Mouse (Mus musculus): ENCODE results near the gene Fdxacb1. TPM values are rescaled to one million over a fixed set of nuclear protein-coding genes. Genes with fewer than 3 reads are reported as not detected.

Gene Fdxacb1
- polyA plus RNA-seq, 1 experiment from 2014 or later, result 9.0 TPM

DNA sequence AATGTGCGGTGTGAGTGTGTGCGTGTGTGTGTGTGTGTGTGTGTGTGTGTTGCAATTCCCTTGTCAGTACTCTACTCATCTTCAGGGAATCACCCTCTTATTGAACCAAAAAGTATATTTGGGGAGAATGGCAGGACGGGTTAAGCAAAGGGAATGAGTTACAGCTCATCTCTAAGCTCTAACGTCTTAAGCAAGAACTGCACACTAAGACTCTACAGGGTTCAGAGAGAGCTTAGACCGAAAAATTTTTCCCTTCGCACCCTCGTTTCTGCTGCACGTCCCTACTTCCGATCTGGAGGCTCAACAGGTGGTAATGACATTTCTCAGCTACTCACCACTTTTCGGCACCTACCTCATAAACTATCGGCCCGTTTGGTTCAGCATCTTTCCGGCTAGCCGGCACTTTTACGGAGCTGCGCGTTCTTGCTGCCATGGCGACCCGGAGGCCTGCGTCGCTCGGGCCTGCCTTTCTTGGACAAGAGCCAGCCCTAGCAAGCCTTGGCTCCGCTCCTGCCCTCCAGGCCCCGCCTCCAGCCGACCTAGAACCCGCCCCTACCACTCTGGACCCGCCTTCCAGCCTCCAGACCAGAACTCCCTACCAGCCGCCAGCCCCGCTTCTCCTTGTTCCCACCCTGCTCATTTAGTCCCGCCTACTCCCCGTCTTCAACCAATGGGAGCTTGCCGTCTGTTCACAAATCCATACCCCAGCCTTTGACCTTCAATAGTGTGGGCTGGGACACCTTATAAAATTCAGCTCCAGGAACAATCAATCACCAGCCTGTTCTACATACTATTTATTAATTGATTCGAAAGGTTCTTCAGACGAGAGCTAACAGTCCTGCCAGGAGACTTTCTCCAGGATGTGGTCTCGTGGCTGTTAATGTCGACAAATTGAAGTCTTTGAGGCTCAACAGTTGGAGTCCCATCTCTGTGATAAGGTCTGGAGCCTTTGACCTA lies 28.8 kb upstream of the Fdxacb1 start, which contains the start of gene Dixdc1:
Gene Dixdc1 (minus strand): TSS at position 604 of the 957 bp plus-strand sequence.
- Histone ChIP-seq H3K4me1 (ENCODE audit: control insufficient read depth in 2 of 2, insufficient read depth in 2 of 2, low read length in 2 of 2) (peaks cover 0 to 17% of the 10 kb centered on the region in 2 experiments; a peak in 2 of 4 replicates), H3K27ac (replicated peaks in 1 of 2; ENCODE audit: control insufficient read depth in 1 of 2, insufficient read depth in 1 of 2, low read depth in 2 of 2, low read length in 2 of 2) (peak within 1 kb of the TSS; percentile 45 to 67; a peak in 3 of 4 replicates), H3K9ac (ENCODE audit: low read length) (no peak within 1 kb of the TSS; the same call in 1 of the 2 replicates), H3K4me2 (ENCODE audit: low read length) (peak within 1 kb of the TSS; percentile 70), H3K27me3 (ENCODE audit: control insufficient read depth, insufficient read depth, low read length) (no peaks in the 10 kb centered on the region), H3K4me3 (ENCODE audit: control insufficient read depth in 1 of 2, insufficient read depth in 1 of 2, low read depth in 1 of 2, low read length in 2 of 2) (peak within 1 kb of the TSS; percentile 35 to 36), H3K9me3 (ENCODE audit: control insufficient read depth, low read length) (no peaks in the 10 kb centered on the region), H3K36me3 (ENCODE audit: control insufficient read depth, insufficient read depth, low read length) (no peaks in the 10 kb centered on the region)
- peak; percentile 97 for ATAC-seq (ENCODE audit: insufficient number of reproducible peaks, insufficient read depth, low FRiP score, low read depth)
- 11% methylated on average over 36 of the region's 36 CpGs for WGBS

DNA sequence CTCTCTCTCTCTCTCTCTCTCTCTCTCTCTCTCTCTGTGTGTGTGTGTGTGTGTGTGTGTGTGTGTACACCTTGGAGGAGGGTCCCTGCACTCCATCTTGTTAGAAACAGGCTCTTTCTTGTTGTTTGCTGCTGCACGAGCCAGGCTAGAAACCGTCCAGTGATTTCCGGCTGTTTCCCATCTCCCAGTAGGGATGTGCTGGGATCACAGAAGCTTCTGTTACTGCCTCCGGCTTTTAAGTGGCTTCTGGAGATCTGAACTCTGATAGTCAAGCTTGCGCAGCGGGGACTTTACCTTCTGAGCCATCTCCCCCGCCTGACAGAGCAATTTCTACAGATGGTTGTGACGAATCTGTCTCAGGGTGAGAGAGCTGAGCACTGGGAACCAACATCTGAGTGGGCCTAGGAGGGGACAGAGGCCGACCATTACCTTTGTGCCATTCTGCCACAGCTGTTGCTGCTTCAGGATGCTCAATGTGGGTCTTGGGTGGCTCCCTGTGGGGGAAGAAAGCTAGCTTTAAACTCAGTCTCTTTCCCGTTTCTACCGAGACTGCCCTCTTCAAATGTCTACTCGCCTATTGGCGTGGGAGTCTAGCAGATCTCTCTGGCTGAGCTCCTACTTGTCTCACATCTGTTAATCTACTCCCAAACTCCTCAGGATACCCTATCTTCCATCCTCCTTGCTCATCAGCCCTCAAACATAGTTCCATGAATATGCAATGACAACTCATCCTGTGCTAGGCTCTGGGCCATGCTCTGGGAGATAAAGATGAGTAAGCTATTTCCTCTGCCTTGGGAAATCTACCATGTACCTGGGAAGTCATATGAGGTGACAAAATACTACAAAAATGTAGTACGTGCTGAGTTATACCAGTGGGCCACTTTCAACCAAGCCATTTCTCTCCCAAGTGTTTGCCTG lies 26.9 kb upstream of the Fdxacb1 start:
- H3K9me3 ChIP-seq (ENCODE audit: control insufficient read depth, low read length), result no peaks in the 10 kb centered on the region
- WGBS, result 78% methylated on average over 14 of the region's 14 CpGs
- H3K4me2 ChIP-seq (ENCODE audit: low read length), result no peak overlapping the region
- H3K4me3 ChIP-seq (ENCODE audit: control insufficient read depth in 1 of 2, insufficient read depth in 1 of 2, low read depth in 1 of 2, low read length in 2 of 2), result no peak overlapping the region
- H3K4me1 ChIP-seq (ENCODE audit: control insufficient read depth in 2 of 2, insufficient read depth in 2 of 2, low read length in 2 of 2), result peaks cover under 1 to 24% of the 10 kb centered on the region in 2 experiments; a peak in 3 of 4 replicates
- H3K9ac ChIP-seq (ENCODE audit: low read length), result no peak overlapping the region
- H3K27ac ChIP-seq (replicated peaks in 1 of 2; ENCODE audit: control insufficient read depth in 1 of 2, insufficient read depth in 1 of 2, low read depth in 2 of 2, low read length in 2 of 2), result no peak overlapping the region
- ATAC-seq (ENCODE audit: insufficient number of reproducible peaks, insufficient read depth, low FRiP score, low read depth), result no peak
- H3K27me3 ChIP-seq (ENCODE audit: control insufficient read depth, insufficient read depth, low read length), result 0 out of 2 replicates have a peak, but pooled peaks cover 2% of the 10 kb centered on the region
- no peaks in the 10 kb centered on the region for H3K36me3 ChIP-seq (ENCODE audit: control insufficient read depth, insufficient read depth, low read length)

DNA sequence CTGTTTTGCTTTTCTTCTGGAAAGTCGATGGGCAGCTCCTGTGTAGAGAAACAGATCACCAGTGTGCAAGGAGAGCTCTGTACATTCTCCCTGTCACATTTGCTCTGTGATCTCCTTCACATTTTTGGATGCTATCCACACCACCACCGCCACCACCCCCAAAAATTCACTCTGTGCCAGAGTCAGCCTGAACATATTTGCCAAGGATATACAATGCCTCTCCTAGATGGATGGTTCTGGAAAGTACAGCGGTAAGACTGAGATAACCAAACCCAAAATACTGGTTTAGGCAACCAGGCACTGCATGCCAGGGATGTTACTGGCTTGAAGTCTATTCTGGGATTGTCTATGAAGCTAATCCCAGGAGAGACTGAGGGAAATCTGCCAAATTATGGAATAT lies 25.8 kb upstream of the Fdxacb1 start:
- no peaks in the 10 kb centered on the region for H3K9me3 ChIP-seq (ENCODE audit: control insufficient read depth, low read length)
- WGBS, result 70% methylated on average over 3 of the region's 3 CpGs
- peaks cover 8 to 34% of the 10 kb centered on the region in 2 experiments; a peak in 3 of 4 replicates for H3K4me1 ChIP-seq (ENCODE audit: control insufficient read depth in 2 of 2, insufficient read depth in 2 of 2, low read length in 2 of 2)
- H3K9ac ChIP-seq (ENCODE audit: low read length), result no peak overlapping the region
- H3K4me2 ChIP-seq (ENCODE audit: low read length), result no peak overlapping the region
- H3K27me3 ChIP-seq (ENCODE audit: control insufficient read depth, insufficient read depth, low read length), result 0 out of 2 replicates have a peak, but pooled peaks cover 2% of the 10 kb centered on the region
- no peak overlapping the region for H3K4me3 ChIP-seq (ENCODE audit: control insufficient read depth in 1 of 2, insufficient read depth in 1 of 2, low read depth in 1 of 2, low read length in 2 of 2)
- 0 out of 4 replicates have a peak overlapping the region, but pooled peaks of 1 of the 2 experiments have one; percentile 9 for H3K27ac ChIP-seq (replicated peaks in 1 of 2; ENCODE audit: control insufficient read depth in 1 of 2, insufficient read depth in 1 of 2, low read depth in 2 of 2, low read length in 2 of 2)
- no peaks in the 10 kb centered on the region for H3K36me3 ChIP-seq (ENCODE audit: control insufficient read depth, insufficient read depth, low read length)
- ATAC-seq (ENCODE audit: insufficient number of reproducible peaks, insufficient read depth, low FRiP score, low read depth), result no peak

DNA sequence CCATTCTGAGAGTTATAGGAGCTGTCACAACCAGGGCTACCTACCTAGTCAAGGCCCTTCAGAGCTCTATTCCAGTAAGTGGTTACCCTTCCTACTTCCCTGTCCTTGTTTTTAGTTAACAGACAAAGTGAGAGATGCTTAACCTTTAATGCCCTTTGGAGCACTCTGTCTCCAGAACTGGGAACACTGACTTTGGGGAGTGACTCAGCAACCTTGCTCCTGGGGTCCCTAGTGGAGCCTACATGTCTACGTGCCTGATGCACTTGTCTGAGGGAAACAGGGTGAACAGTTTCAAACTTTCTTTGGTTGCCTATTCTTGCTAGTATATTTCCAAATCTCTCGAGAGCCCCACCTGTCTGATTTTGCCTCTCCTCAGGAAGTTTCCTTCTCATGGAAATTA lies 25.3 kb upstream of the Fdxacb1 start:
- ATAC-seq (ENCODE audit: insufficient number of reproducible peaks, insufficient read depth, low FRiP score, low read depth), result no peak
- Histone ChIP-seq H3K27me3 (ENCODE audit: control insufficient read depth, insufficient read depth, low read length) (0 out of 2 replicates have a peak, but pooled peaks cover 2% of the 10 kb centered on the region), H3K9ac (ENCODE audit: low read length) (no peak overlapping the region), H3K36me3 (ENCODE audit: control insufficient read depth, insufficient read depth, low read length) (no peaks in the 10 kb centered on the region), H3K4me3 (ENCODE audit: control insufficient read depth in 1 of 2, insufficient read depth in 1 of 2, low read depth in 1 of 2, low read length in 2 of 2) (no peak overlapping the region), H3K4me1 (ENCODE audit: control insufficient read depth in 2 of 2, insufficient read depth in 2 of 2, low read length in 2 of 2) (peaks cover 8 to 38% of the 10 kb centered on the region in 2 experiments; a peak in 3 of 4 replicates), H3K4me2 (ENCODE audit: low read length) (no peak overlapping the region), H3K27ac (replicated peaks in 1 of 2; ENCODE audit: control insufficient read depth in 1 of 2, insufficient read depth in 1 of 2, low read depth in 2 of 2, low read length in 2 of 2) (0 out of 4 replicates have a peak overlapping the region, but pooled peaks of 1 of the 2 experiments have one; percentile 9), H3K9me3 (ENCODE audit: control insufficient read depth, low read length) (no peaks in the 10 kb centered on the region)
- WGBS, result 56% methylated on average over 2 of the region's 2 CpGs

DNA sequence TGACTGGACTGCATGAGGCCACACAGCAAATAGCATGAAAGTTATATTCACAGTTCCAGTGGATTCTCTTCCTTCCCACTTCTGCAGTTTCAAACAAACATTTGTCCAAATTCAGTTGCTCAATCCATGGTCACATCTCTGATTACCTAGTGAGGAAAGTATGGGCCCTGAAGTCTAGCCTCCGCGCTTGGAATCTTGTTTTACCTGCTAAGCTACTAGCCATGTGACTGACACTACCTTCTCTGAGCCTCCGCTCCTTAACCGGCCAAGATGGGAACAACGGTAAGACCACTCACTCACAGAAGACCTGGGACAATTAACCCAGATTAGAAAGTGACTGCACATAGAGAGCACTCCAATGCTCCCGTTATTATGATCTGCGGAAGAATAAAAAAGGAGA lies 22.2 kb upstream of the Fdxacb1 start:
- no peak for ATAC-seq (ENCODE audit: insufficient number of reproducible peaks, insufficient read depth, low FRiP score, low read depth)
- Histone ChIP-seq H3K36me3 (ENCODE audit: control insufficient read depth, insufficient read depth, low read length) (no peaks in the 10 kb centered on the region), H3K4me3 (ENCODE audit: control insufficient read depth in 1 of 2, insufficient read depth in 1 of 2, low read depth in 1 of 2, low read length in 2 of 2) (peak overlapping the region; percentile 53 to 66), H3K9me3 (ENCODE audit: control insufficient read depth, low read length) (no peaks in the 10 kb centered on the region), H3K4me2 (ENCODE audit: low read length) (peak overlapping the region; percentile 83), H3K27ac (replicated peaks in 1 of 2; ENCODE audit: control insufficient read depth in 1 of 2, insufficient read depth in 1 of 2, low read depth in 2 of 2, low read length in 2 of 2) (peak overlapping the region; percentile 86), H3K4me1 (ENCODE audit: control insufficient read depth in 2 of 2, insufficient read depth in 2 of 2, low read length in 2 of 2) (peaks cover 8 to 34% of the 10 kb centered on the region in 2 experiments), H3K27me3 (ENCODE audit: control insufficient read depth, insufficient read depth, low read length) (0 out of 2 replicates have a peak, but pooled peaks cover 2% of the 10 kb centered on the region), H3K9ac (ENCODE audit: low read length) (peak overlapping the region; percentile 80)
- 19% methylated on average over 7 of the region's 7 CpGs for WGBS

DNA sequence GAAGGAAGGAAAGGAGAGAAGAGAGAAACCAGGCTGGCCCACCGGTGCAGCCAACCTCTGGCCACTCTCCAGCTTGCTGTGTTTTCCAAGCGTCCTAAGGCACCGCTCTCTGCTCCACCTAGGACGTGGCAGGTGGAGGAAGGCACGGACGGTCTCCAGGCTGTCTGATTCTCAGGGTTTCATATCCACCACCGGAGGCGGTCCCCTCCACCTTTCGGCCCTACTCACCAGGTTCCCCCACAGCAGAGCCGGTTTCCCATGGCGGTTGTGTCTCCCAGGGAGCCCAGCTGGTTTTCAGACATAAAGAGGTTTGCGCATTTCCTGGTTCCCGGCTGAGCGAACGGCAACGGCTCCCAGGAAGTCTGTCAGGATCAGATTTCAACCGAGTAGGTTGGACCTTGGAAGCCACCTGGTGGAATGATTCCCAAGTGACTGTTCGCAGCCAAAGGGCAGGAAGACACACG lies 21.8 kb upstream of the Fdxacb1 start, which contains the start of gene 2310030G06Rik:
Gene 2310030G06Rik (minus strand): TSS at position 323 of the 464 bp plus-strand sequence.
- H3K9ac ChIP-seq (ENCODE audit: low read length), result peak within 1 kb of the TSS; percentile 80
- no peak for ATAC-seq (ENCODE audit: insufficient number of reproducible peaks, insufficient read depth, low FRiP score, low read depth)
- no peaks in the 10 kb centered on the region for H3K36me3 ChIP-seq (ENCODE audit: control insufficient read depth, insufficient read depth, low read length)
- H3K4me1 ChIP-seq (ENCODE audit: control insufficient read depth in 2 of 2, insufficient read depth in 2 of 2, low read length in 2 of 2), result peaks cover 8 to 34% of the 10 kb centered on the region in 2 experiments
- H3K4me2 ChIP-seq (ENCODE audit: low read length), result peak within 1 kb of the TSS; percentile 83
- 4% methylated on average over 19 of the region's 19 CpGs for WGBS
- no peaks in the 10 kb centered on the region for H3K9me3 ChIP-seq (ENCODE audit: control insufficient read depth, low read length)
- 0 out of 2 replicates have a peak, but pooled peaks cover 2% of the 10 kb centered on the region for H3K27me3 ChIP-seq (ENCODE audit: control insufficient read depth, insufficient read depth, low read length)
- H3K4me3 ChIP-seq (ENCODE audit: control insufficient read depth in 1 of 2, insufficient read depth in 1 of 2, low read depth in 1 of 2, low read length in 2 of 2), result peak within 1 kb of the TSS; percentile 53 to 66
- H3K27ac ChIP-seq (replicated peaks in 1 of 2; ENCODE audit: control insufficient read depth in 1 of 2, insufficient read depth in 1 of 2, low read depth in 2 of 2, low read length in 2 of 2), result peak within 1 kb of the TSS; percentile 86
